Comparison of ENCODE assay signal across 18 mouse cellular contexts in the genomic region with DNA sequence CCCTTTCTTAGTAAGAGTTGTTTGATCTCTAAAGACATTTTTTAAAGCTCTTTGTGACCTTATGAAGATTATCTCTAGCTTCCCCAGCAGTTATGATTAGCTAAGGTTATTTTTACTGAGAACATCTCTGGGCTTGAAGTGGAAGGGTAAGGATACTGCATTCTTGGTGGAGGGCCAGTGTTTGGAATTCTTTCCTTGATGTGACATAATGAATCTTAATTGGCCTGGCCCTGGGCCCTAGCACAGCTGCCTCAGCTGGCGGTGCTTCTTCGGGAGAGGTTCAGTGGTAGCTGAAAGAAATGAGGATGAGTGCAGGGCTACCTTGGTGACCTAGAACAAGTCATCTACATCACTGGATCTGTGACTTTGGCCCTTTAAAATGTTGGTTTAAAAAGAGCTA.
DNase-seq lines count a peak whose midpoint lies in the region; ATAC-seq and TF ChIP-seq lines count a peak whose summit lies in the region.
"Had no signal": no experiment of that assay in that cellular context is flagged by ENCODE, and none has a peak within 500 bp of the region (broad histone marks: within the 10 kb centered on the region; RNA-seq: fewer than 3 reads in every experiment).

No protein-coding gene starts in this region.

- H3K27ac ChIP-seq in gastrocnemius, adult 2 months: no peak overlapping the region
- no peak overlapping the region for H3K27ac ChIP-seq in heart, postnatal 0 days (ENCODE audit: low read depth)
- H3K27ac ChIP-seq: heart, adult 2 months; hindbrain, embryonic 15.5 days; left cerebral cortex, adult 2 months; limb, embryonic 13.5 days; midbrain, embryonic 10.5 days; neural tube, embryonic 15.5 days had no signal

- no peak overlapping the region for H3K4me2 ChIP-seq in heart, postnatal 0 days (ENCODE audit: low read depth, low read length)
- H3K4me2 ChIP-seq: hindbrain, embryonic 15.5 days; limb, embryonic 13.5 days; neural tube, embryonic 15.5 days had no signal

- ATAC-seq in heart, postnatal 0 days (ENCODE audit: insufficient read depth, low read depth): no peak
- no peak for ATAC-seq in megakaryocyte, adult 5-6 weeks (ENCODE audit: poor library complexity, severe bottlenecking)

- TF ChIP-seq CTCF in gastrocnemius, adult 2 months (IDR thresholded peaks at IDR 0.05): no peak
- TF ChIP-seq CTCF in heart, postnatal 0 days (IDR thresholded peaks at IDR 0.05; ENCODE audit: low read depth): no peak

- intact Hi-C loops in gastrocnemius, adult 2 months (cut with DNase I): no loop called here
- intact Hi-C loops in gastrocnemius, postnatal 36 days (cut with DNase I): no loop called here
- intact Hi-C loops in left cerebral cortex, postnatal 4 days (cut with DNase I): no loop called here
- intact Hi-C loops in left cerebral cortex, postnatal 10 days (cut with DNase I): no loop called here

- H3K4me1 ChIP-seq in heart, postnatal 0 days (ENCODE audit: control insufficient read depth, insufficient read depth): 0 out of 2 replicates have a peak, but pooled peaks cover 5% of the 10 kb centered on the region
- H3K4me1 ChIP-seq: hindbrain, embryonic 15.5 days; limb, embryonic 13.5 days; midbrain, embryonic 10.5 days; neural tube, embryonic 15.5 days had no signal

- DNase-seq in gastrocnemius, adult 2 months: peak; percentile 14
- no peak for DNase-seq in gastrocnemius, postnatal 36 days
- peak; percentile 2 for DNase-seq in left cerebral cortex, postnatal 4 days
- no peak for DNase-seq in left cerebral cortex, postnatal 10 days (ENCODE audit: extremely low spot score in 1 of 2, low spot score in 2 of 2)
- peak; percentile 0 for DNase-seq in brain, adult 2 months (ENCODE audit: low read depth, low spot score)
- DNase-seq in heart, postnatal 0 days (ENCODE audit: low spot score): peak; percentile 28
- no peak for DNase-seq in layer of hippocampus, adult 9-10 months (ENCODE audit: low spot score)
- DNase-seq: B cell, adult 2 months; cerebellum, adult 9-10 months; kidney, adult 18-20 months; thymus, adult 2 months had no signal

- no peaks in the 10 kb centered on the region for H3K9me3 ChIP-seq in heart, postnatal 0 days (replicated peaks; ENCODE audit: control insufficient read depth, low read length)
- H3K9me3 ChIP-seq: hindbrain, embryonic 15.5 days; limb, embryonic 13.5 days; midbrain, embryonic 10.5 days; neural tube, embryonic 15.5 days had no signal

- H3K4me3 ChIP-seq in gastrocnemius, adult 2 months: no peak overlapping the region
- H3K4me3 ChIP-seq in heart, postnatal 0 days (ENCODE audit: low read depth, low read length): no peak overlapping the region
- H3K4me3 ChIP-seq: heart, adult 2 months; hindbrain, embryonic 15.5 days; left cerebral cortex, adult 2 months; limb, embryonic 13.5 days; midbrain, embryonic 10.5 days; neural tube, embryonic 15.5 days had no signal

- TF ChIP-seq EP300 in heart, postnatal 0 days (IDR thresholded peaks at IDR 0.05; ENCODE audit: low read depth): no peak

- WGBS in heart, postnatal 0 days: 50% methylated on average over 2 of the region's 2 CpGs

- no peak overlapping the region for H3K9ac ChIP-seq in heart, postnatal 0 days (replicated peaks; ENCODE audit: low read depth, low read length)
- H3K9ac ChIP-seq: hindbrain, embryonic 15.5 days; limb, embryonic 13.5 days; neural tube, embryonic 15.5 days had no signal

- H3K27me3 ChIP-seq in heart, postnatal 0 days (ENCODE audit: control insufficient read depth, insufficient read depth, low read length): no peaks in the 10 kb centered on the region

- no peaks in the 10 kb centered on the region for H3K36me3 ChIP-seq in heart, postnatal 0 days (replicated peaks; ENCODE audit: control insufficient read depth, insufficient read depth, low read length)
- H3K36me3 ChIP-seq: hindbrain, embryonic 15.5 days; limb, embryonic 13.5 days; midbrain, embryonic 10.5 days; neural tube, embryonic 15.5 days had no signal

Comparison
In these comparisons a context has a peak if more than half of its experiments do, and no peak if none do; other contexts are left out.
1. DNase-seq: peak in gastrocnemius, adult 2 months (single experiment), left cerebral cortex, postnatal 4 days (single experiment), brain, adult 2 months (single experiment) and heart, postnatal 0 days (single experiment); none in gastrocnemius, postnatal 36 days (0 of 2), left cerebral cortex, postnatal 10 days (0 of 2) and layer of hippocampus, adult 9-10 months (single experiment).